Mouse (Mus musculus): ENCODE results near the gene Sh3bgrl. TPM values are rescaled to one million over a fixed set of nuclear protein-coding genes. Genes with fewer than 3 reads are reported as not detected.

The Sh3bgrl gene
- polyA plus RNA-seq, 1 experiment: 42.1 TPM

DNA sequence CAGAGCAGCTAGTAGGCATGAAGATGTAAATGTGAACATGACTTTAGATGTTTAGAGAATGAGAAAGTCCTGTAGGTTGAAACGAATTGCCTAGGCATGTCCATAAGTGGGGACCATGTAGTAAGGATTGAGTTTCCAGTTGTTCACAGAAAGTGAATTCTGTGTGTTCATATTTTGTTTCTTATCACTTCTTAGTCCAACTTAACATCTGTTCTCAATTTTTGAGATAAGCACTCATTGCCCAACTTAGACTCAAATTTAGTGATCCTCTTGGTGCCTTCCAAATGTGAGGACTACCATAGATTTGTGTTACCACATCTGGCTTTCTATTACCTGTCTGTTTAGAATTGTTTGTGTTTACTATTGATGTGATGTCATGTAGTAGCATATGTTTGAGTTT is 3.3 kb downstream of the Sh3bgrl start:
- Histone ChIP-seq H3K27ac (ENCODE audit: control insufficient read depth, insufficient read depth, low read depth, low read length, poor library complexity) (no peak overlapping the region), H3K4me3 (replicated peaks; ENCODE audit: control insufficient read depth, low read depth, low read length) (no peak overlapping the region), H3K4me1 (ENCODE audit: control insufficient read depth, insufficient read depth, low read length) (no peaks in the 10 kb centered on the region)
- TF ChIP-seq POLR2A (IDR thresholded peaks at IDR 0.05; ENCODE audit: borderline replicate concordance, control insufficient read depth, low read depth, low read length) (no peak), CTCF (IDR thresholded peaks at IDR 0.05; ENCODE audit: control insufficient read depth, insufficient read depth, low read length) (no peak)
- WGBS: 69% methylated on average over 1 of the region's 1 CpGs

- Histone ChIP-seq H3K4me1 (ENCODE audit: control insufficient read depth, insufficient read depth, low read length) (no peaks in the 10 kb centered on the region), H3K27ac (ENCODE audit: control insufficient read depth, insufficient read depth, low read depth, low read length, poor library complexity) (no peak overlapping the region), H3K4me3 (replicated peaks; ENCODE audit: control insufficient read depth, low read depth, low read length) (no peak overlapping the region)
- 92% methylated on average over 2 of the region's 2 CpGs for WGBS
- no peak for TF ChIP-seq POLR2A (IDR thresholded peaks at IDR 0.05; ENCODE audit: borderline replicate concordance, control insufficient read depth, low read depth, low read length)
- TF ChIP-seq CTCF (IDR thresholded peaks at IDR 0.05; ENCODE audit: control insufficient read depth, insufficient read depth, low read length): no peak
Measured at GRCm38 (mm10) chrX:109100441-109100840, 5.3 kb downstream of the Sh3bgrl start.

- Histone ChIP-seq H3K4me1 (ENCODE audit: control insufficient read depth, insufficient read depth, low read length) (no peaks in the 10 kb centered on the region), H3K4me3 (replicated peaks; ENCODE audit: control insufficient read depth, low read depth, low read length) (no peak overlapping the region), H3K27ac (ENCODE audit: control insufficient read depth, insufficient read depth, low read depth, low read length, poor library complexity) (no peak overlapping the region)
- no peak for TF ChIP-seq POLR2A (IDR thresholded peaks at IDR 0.05; ENCODE audit: borderline replicate concordance, control insufficient read depth, low read depth, low read length)
- no peak for TF ChIP-seq CTCF (IDR thresholded peaks at IDR 0.05; ENCODE audit: control insufficient read depth, insufficient read depth, low read length)
- 3% methylated on average over 1 of the region's 1 CpGs for WGBS
Measured at GRCm38 (mm10) chrX:109108117-109108805, 13.1 kb downstream of the Sh3bgrl start.

GRCm38 (mm10) chrX:109112885-109113284 is 17.7 kb downstream of the Sh3bgrl start:
- no peak overlapping the region for H3K27ac ChIP-seq (ENCODE audit: control insufficient read depth, insufficient read depth, low read depth, low read length, poor library complexity)
- TF ChIP-seq POLR2A (IDR thresholded peaks at IDR 0.05; ENCODE audit: borderline replicate concordance, control insufficient read depth, low read depth, low read length) (no peak), CTCF (IDR thresholded peaks at IDR 0.05; ENCODE audit: control insufficient read depth, insufficient read depth, low read length) (no peak)
- no peaks in the 10 kb centered on the region; the same call in 1 of the 2 replicates for H3K4me1 ChIP-seq (ENCODE audit: control insufficient read depth, insufficient read depth, low read length)
- H3K4me3 ChIP-seq (replicated peaks; ENCODE audit: control insufficient read depth, low read depth, low read length): no peak overlapping the region
- 82% methylated on average over 1 of the region's 1 CpGs for WGBS

GRCm38 (mm10) chrX:109113401-109114280 is 18.5 kb downstream of the Sh3bgrl start:
- Histone ChIP-seq H3K4me3 (replicated peaks; ENCODE audit: control insufficient read depth, low read depth, low read length) (no peak overlapping the region), H3K27ac (ENCODE audit: control insufficient read depth, insufficient read depth, low read depth, low read length, poor library complexity) (no peak overlapping the region)

DNA sequence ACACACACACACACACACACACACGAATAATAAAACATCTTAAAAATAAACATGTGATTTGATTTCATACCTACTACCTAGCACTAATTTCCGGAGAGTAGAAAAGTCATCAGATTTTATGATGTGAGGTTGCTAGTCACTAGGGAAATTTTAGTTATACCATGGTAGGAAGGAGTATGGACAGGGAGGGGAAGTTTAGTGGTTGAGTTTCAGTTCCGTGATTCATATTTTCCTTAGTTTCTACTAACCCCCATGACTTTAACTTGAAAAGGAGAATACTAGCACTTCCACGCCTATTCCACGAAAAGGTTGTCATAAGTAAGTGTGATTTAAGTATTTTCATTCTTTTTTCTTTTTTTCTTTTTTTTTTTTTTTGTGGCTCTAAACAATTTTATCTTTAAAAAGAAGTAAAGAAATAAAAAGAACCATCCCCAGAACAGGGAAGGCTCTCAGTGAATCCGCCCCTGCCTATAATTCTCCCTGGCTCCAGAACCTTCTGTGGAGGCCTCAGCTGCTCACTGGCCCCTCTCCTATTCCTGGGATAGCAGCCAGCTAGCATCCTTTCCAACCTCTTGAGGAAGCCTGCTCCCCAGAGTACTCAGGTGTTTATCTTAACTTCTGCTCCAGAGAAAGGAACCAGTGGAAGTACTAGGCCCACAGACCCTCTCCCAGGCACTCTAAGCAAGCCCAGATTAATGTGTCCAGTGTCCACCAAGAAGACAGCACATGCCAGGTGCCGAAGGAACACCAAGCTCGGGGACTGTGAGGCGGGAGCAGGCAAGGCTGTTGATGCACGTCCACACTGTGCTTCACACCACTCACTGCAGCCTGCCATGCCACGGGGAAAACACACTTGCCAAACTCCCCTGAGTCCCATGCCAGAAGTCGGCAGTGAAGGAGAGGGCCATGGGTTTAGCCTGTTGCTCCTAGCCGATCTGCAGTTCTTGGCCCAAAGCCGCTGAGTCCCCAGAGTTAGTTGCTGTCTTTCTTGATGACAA is 25.0 kb downstream of the Sh3bgrl start:
- WGBS: 78% methylated on average over 14 of the region's 14 CpGs
- TF ChIP-seq POLR2A (IDR thresholded peaks at IDR 0.05; ENCODE audit: borderline replicate concordance, control insufficient read depth, low read depth, low read length): no peak
- TF ChIP-seq CTCF (IDR thresholded peaks at IDR 0.05; ENCODE audit: control insufficient read depth, insufficient read depth, low read length): no peak
- Histone ChIP-seq H3K4me3 (replicated peaks; ENCODE audit: control insufficient read depth, low read depth, low read length) (no peak overlapping the region), H3K27ac (ENCODE audit: control insufficient read depth, insufficient read depth, low read depth, low read length, poor library complexity) (no peak overlapping the region), H3K4me1 (ENCODE audit: control insufficient read depth, insufficient read depth, low read length) (no peaks in the 10 kb centered on the region)

More at GRCm38 (mm10) chrX:109113401-109114280, 18.5 kb downstream of the Sh3bgrl start:
- TF ChIP-seq CTCF (IDR thresholded peaks at IDR 0.05; ENCODE audit: control insufficient read depth, insufficient read depth, low read length) (no peak), POLR2A (IDR thresholded peaks at IDR 0.05; ENCODE audit: borderline replicate concordance, control insufficient read depth, low read depth, low read length) (no peak)
- WGBS: 31% methylated on average over 7 of the region's 7 CpGs
- no peaks in the 10 kb centered on the region; the same call in 1 of the 2 replicates for H3K4me1 ChIP-seq (ENCODE audit: control insufficient read depth, insufficient read depth, low read length)

- no peak overlapping the region for H3K27ac ChIP-seq (ENCODE audit: control insufficient read depth, insufficient read depth, low read depth, low read length, poor library complexity)
- no peaks in the 10 kb centered on the region for H3K4me1 ChIP-seq (ENCODE audit: control insufficient read depth, insufficient read depth, low read length)
- 74% methylated on average over 9 of the region's 9 CpGs for WGBS
- H3K4me3 ChIP-seq (replicated peaks; ENCODE audit: control insufficient read depth, low read depth, low read length): no peak overlapping the region
- TF ChIP-seq CTCF (IDR thresholded peaks at IDR 0.05; ENCODE audit: control insufficient read depth, insufficient read depth, low read length): no peak
- TF ChIP-seq POLR2A (IDR thresholded peaks at IDR 0.05; ENCODE audit: borderline replicate concordance, control insufficient read depth, low read depth, low read length): no peak
Measured at GRCm38 (mm10) chrX:109121161-109121560, 26.0 kb downstream of the Sh3bgrl start.

Measured in bone marrow, adult 2 months (tissue).